Mouse (Mus musculus): ENCODE measurements around the gene Otoa. TPM values are rescaled to one million over a fixed set of nuclear protein-coding genes. Genes with fewer than 3 reads are reported as not detected.

Gene Otoa
- total RNA-seq, 2 experiments from 2014 or later, result 0.11 to 0.42 TPM

DNA sequence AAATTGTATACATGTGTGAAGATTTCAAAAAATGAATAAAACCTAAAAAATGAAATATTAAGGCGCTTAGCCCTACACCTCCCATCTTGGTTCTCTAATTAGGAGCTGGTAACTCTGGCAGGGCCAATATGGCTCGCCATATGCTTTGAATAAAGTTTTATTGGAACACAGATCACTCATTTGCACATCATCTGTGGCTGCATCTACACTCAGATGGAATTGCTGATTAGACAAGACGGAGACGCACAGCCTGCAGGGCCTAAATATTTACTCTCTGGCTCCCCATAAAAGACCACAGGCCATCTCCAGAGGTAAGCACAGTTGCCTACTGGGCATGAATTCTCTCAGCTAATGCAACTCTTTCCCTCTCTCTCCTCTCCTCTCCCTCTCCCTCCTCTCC, 130.4 kb downstream of the Otoa start:
- ATAC-seq (ENCODE audit: poor library complexity, severe bottlenecking), result no peak

Other genes starting within 250 kb of the Otoa start
- gene Eef2k, start 238.8 kb upstream of the Otoa start, total RNA-seq (2015), result 7.5 and 11.1 TPM in 2 replicates
- gene Eef2k, start 238.8 kb upstream of the Otoa start, total RNA-seq (2017), result 23.5 and 26.1 TPM in 2 replicates
- 4.6 and 5.3 TPM in 2 replicates for gene Polr3e, start 163.9 kb upstream of the Otoa start, total RNA-seq (2015)
- gene Polr3e, start 163.9 kb upstream of the Otoa start, total RNA-seq (2017), result 9.8 and 11.6 TPM in 2 replicates
- 2.5 and 3.9 TPM in 2 replicates for gene Cdr2, start 99.3 kb upstream of the Otoa start, total RNA-seq (2015)
- gene Cdr2, start 99.3 kb upstream of the Otoa start, total RNA-seq (2017), result 4.3 and 6.8 TPM in 2 replicates
- gene Mfsd13b, start 99.1 kb upstream of the Otoa start, total RNA-seq (2015), result not detected in 2 replicates
- 3.1 TPM in 1 of 2 replicates, not detected in the other for gene Mfsd13b, start 99.1 kb upstream of the Otoa start, total RNA-seq (2017)
- gene Mettl9, start 47.2 kb upstream of the Otoa start, total RNA-seq (2015), result 106 and 115 TPM in 2 replicates
- gene Mettl9, start 47.2 kb upstream of the Otoa start, total RNA-seq (2017), result 138 and 164 TPM in 2 replicates
- 544 and 557 TPM in 2 replicates for gene Igsf6, start 7.1 kb upstream of the Otoa start, total RNA-seq (2015)
- gene Igsf6, start 7.1 kb upstream of the Otoa start, total RNA-seq (2017), result 478 and 480 TPM in 2 replicates

Data from megakaryocyte, adult 5-6 weeks (primary cell).